Mouse (Mus musculus) left cerebral cortex, adult 11 months (tissue): ENCODE results near the gene Tmem242.

Source experiments
- DNase-seq: peaks from one replicate; pipeline ENCODE4 v3.0.0; 2022; ENCODE audit warnings: low spot score

Tmem242 gene

GRCm38 (mm10) chr17:5377151-5377929 is 62.7 kb downstream of the Tmem242 start:
- DNase-seq, result no peak

- no peak for DNase-seq
These were observed 67.1 kb downstream of the Tmem242 start for GRCm38 (mm10) chr17:5372951-5373350.

- DNase-seq, result no peak
These were observed 68.5 kb downstream of the Tmem242 start for GRCm38 (mm10) chr17:5371521-5371920.

GRCm38 (mm10) chr17:5371032-5371431 is 69.0 kb downstream of the Tmem242 start:
- DNase-seq, result no peak

- no peak for DNase-seq
These were observed 74.1 kb downstream of the Tmem242 start for GRCm38 (mm10) chr17:5365992-5366398.
